In the genomic region with DNA sequence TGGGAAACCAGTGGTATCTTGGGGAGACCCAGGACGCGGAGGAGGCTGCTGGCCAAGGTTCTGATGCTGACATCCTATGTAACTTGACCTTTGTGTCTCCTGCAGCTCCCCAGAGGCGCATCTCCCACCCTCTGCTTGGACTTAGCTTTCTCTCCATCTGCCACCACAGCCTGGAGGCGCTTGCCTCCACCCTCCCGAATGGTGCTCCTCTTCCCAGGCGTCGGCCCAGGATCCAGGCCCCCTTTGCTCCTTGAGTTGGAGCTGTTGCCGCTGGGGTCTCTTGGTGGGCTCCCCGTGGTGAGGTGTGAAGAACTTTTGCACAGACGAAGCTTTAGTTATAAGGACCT, we compare ENCODE assay signal across 8 mouse cellular contexts. TPM values are rescaled to one million over a fixed set of nuclear protein-coding genes. Genes with fewer than 3 reads are reported as not detected.
DNase-seq lines count a peak whose midpoint lies in the region; ATAC-seq and TF ChIP-seq lines count a peak whose summit lies in the region.

No protein-coding gene starts in this region.

- no peak for TF ChIP-seq CTCF in heart, adult 2 months (IDR thresholded peaks at IDR 0.05)
- no peak for TF ChIP-seq CTCF in CH12.LX (conservative IDR thresholded peaks at IDR 0.05 in 1 of 2, IDR thresholded peaks at IDR 0.05 in 1 of 2; ENCODE audit: low read depth in 2 of 2, low read length in 2 of 2)

- TF ChIP-seq POLR2A in heart, adult 2 months (IDR thresholded peaks at IDR 0.05; ENCODE audit: insufficient read depth, low read depth, low read length) = no peak
- TF ChIP-seq POLR2A in CH12.LX (IDR thresholded peaks at IDR 0.05; ENCODE audit: low read depth, low read length) = no peak

- peak overlapping the region; percentile 75 for H3K9ac ChIP-seq in heart, adult 2 months (ENCODE audit: low read depth, low read length)
- peak overlapping the region; percentile 96 for H3K9ac ChIP-seq in CH12.LX (ENCODE audit: insufficient read depth, low read depth)
- H3K9ac ChIP-seq in liver, embryonic 13.5 days = peak overlapping the region; percentile 91

- H3K4me3 ChIP-seq in heart, adult 2 months = peak overlapping the region; percentile 75
- peak overlapping the region; percentile 84 to 100 (median 95) for H3K4me3 ChIP-seq in CH12.LX (replicated peaks in 1 of 3; ENCODE audit: low read depth in 2 of 3, low read length in 2 of 3, poor library complexity in 1 of 3)
- peak overlapping the region; percentile 93 for H3K4me3 ChIP-seq in liver, embryonic 13.5 days (replicated peaks)

- intact Hi-C loops in heart, adult 2 months (cut with DNase I) = no loop called here

- in situ Hi-C loops in CH12.LX (cut with MboI; ENCODE audit: low pct_ligation_motif_present, low pct_unique_long_range_greater_than_20kb, low sequenced_read_pairs) = loop anchor here (25.0 kb wide), 1 partner anchor 819 kb away; a partner anchor contains a TSS

- WGBS in heart, adult 2 months = 12% methylated on average over 10 of the region's 10 CpGs
- 11% methylated on average over 10 of the region's 10 CpGs for WGBS in liver, embryonic 13.5 days (ENCODE audit: insufficient replicate concordance)

- peaks cover 4% of the 10 kb centered on the region for H3K9me3 ChIP-seq in CH12.LX (replicated peaks; ENCODE audit: low read length)
- H3K9me3 ChIP-seq in liver, embryonic 13.5 days (replicated peaks) = no peaks in the 10 kb centered on the region

- dilution Hi-C loops in CH12.LX (cut with MboI; ENCODE audit: extremely low pct_ligation_motif_present, extremely low pct_unique_long_range_greater_than_20kb, low sequenced_read_pairs) = no loop called here

- no peaks in the 10 kb centered on the region for H3K27me3 ChIP-seq in heart, adult 2 months (ENCODE audit: control insufficient read depth, insufficient read depth, low read length)
- no peaks in the 10 kb centered on the region for H3K27me3 ChIP-seq in CH12.LX (replicated peaks)
- no peaks in the 10 kb centered on the region for H3K27me3 ChIP-seq in liver, embryonic 13.5 days

- peak overlapping the region; percentile 93 for H3K27ac ChIP-seq in heart, adult 2 months
- peak overlapping the region; percentile 55; the same call in 1 of the 2 replicates for H3K27ac ChIP-seq in CH12.LX (ENCODE audit: insufficient read depth, low read depth)
- H3K27ac ChIP-seq in liver, embryonic 13.5 days = peak overlapping the region; percentile 94

- no peak for TF ChIP-seq RAD21 in CH12.LX (IDR thresholded peaks at IDR 0.05; ENCODE audit: low read depth, low read length)

- peak overlapping the region; percentile 85 for H3K4me2 ChIP-seq in CH12.LX (ENCODE audit: insufficient read depth, low read depth, poor library complexity, severe bottlenecking)
- peak overlapping the region; percentile 98 for H3K4me2 ChIP-seq in liver, embryonic 13.5 days

- peak; percentile 13 for ATAC-seq in erythroid progenitor cell, adult 5-6 weeks (replicated peaks; ENCODE audit: low FRiP score, poor library complexity, severe bottlenecking)
- peak; percentile 5; the same call in 1 of the 2 replicates for ATAC-seq in liver, embryonic 13.5 days (ENCODE audit: low read depth)
- no peak for ATAC-seq in monocyte, adult 5-6 weeks (replicated peaks; ENCODE audit: insufficient number of reproducible peaks, low FRiP score, low TSS enrichment, poor library complexity, severe bottlenecking)

- H3K36me3 ChIP-seq in heart, adult 2 months (ENCODE audit: control insufficient read depth, insufficient read depth, low read length) = peaks cover 8% of the 10 kb centered on the region; the same call in 1 of the 2 replicates
- H3K36me3 ChIP-seq in CH12.LX (replicated peaks in 1 of 2; ENCODE audit: control insufficient read depth in 1 of 2, insufficient read depth in 1 of 2, low read length in 1 of 2) = peaks cover 34 to 61% of the 10 kb centered on the region in 2 experiments
- H3K36me3 ChIP-seq in liver, embryonic 13.5 days = peaks cover 52% of the 10 kb centered on the region

- H3K79me2 ChIP-seq in heart, adult 2 months (replicated peaks; ENCODE audit: control insufficient read depth, insufficient read depth, low read length) = peaks cover 3% of the 10 kb centered on the region; the same call in 1 of the 2 replicates
- peaks cover 55% of the 10 kb centered on the region for H3K79me2 ChIP-seq in CH12.LX (replicated peaks; ENCODE audit: control insufficient read depth, extremely low read depth, insufficient read depth, poor library complexity, severe bottlenecking)

- peaks cover 9% of the 10 kb centered on the region for H3K4me1 ChIP-seq in heart, adult 2 months (ENCODE audit: control insufficient read depth, insufficient read depth, low read length)
- H3K4me1 ChIP-seq in CH12.LX (ENCODE audit: control insufficient read depth in 1 of 2, insufficient read depth in 2 of 2) = peaks cover 14 to 43% of the 10 kb centered on the region in 2 experiments
- H3K4me1 ChIP-seq in liver, embryonic 13.5 days (replicated peaks) = peaks cover 67% of the 10 kb centered on the region

- TF ChIP-seq EP300 in heart, adult 2 months (IDR thresholded peaks at IDR 0.05; ENCODE audit: insufficient read depth, low read depth, low read length) = no peak
- TF ChIP-seq EP300 in CH12.LX (IDR thresholded peaks at IDR 0.05; ENCODE audit: low read length) = no peak

- no peak for DNase-seq in heart, adult 2 months
- DNase-seq in heart, postnatal 4 days = no peak
- DNase-seq in CH12.LX (ENCODE audit: extremely low read depth) = no peak
- DNase-seq in liver, embryonic 13.5 days = no peak
- no peak for DNase-seq in adrenal gland, adult 2 months
- DNase-seq in spleen, adult 18-20 months = no peak

RNA-seq across cellular contexts. Expression of a gene that starts 0.6 kb away (rescaled TPM):
- 10 to 100 TPM; 28.4 to 33.9 TPM for total RNA-seq in heart, adult 2 months (2021)
- 22.8 and 30.4 TPM in 2 replicates for polyA plus RNA-seq in heart, adult 2 months (2012; rRNA removed)
- 10 to 100 TPM; 38.5 to 51.5 TPM for total RNA-seq in heart, postnatal 4 days (2021)
- 26.1 and 27.7 TPM in 2 replicates for total RNA-seq in CH12.LX (2012; rRNA removed)
- total RNA-seq in CH12.LX (2014; rRNA removed) = 18.1 and 18.6 TPM in 2 replicates
- 22.2 and 22.8 TPM in 2 replicates for polyA plus RNA-seq in CH12.LX (2012; ENCODE audit: insufficient read length, low read depth)
- total RNA-seq in erythroid progenitor cell, adult 5-6 weeks (2015; ENCODE audit: low replicate concordance) = 10.5 and 13.3 TPM in 2 replicates
- 19.8 and 118 TPM in 2 replicates for total RNA-seq in erythroid progenitor cell, adult 5-6 weeks (2017; ENCODE audit: low replicate concordance)
- 17.9 and 19.7 TPM in 2 replicates for polyA plus RNA-seq in liver, embryonic 13.5 days (2015; fragmentation: Nextera tagmentation; extraction: Ambion mirVana)
- total RNA-seq in adrenal gland, adult 2 months (2021) = 10 to 100 TPM; 24.3 to 54.5 TPM
- polyA plus RNA-seq in adrenal gland, adult 2 months (2012; rRNA removed) = 49.6 and 49.7 TPM in 2 replicates
- 21.3 to 28.1 TPM (median 21.4 TPM) in 3 replicates for total RNA-seq in monocyte, adult 5-6 weeks (2017)

RNA-seq across cellular contexts. Expression of a gene that starts 1.0 kb away (rescaled TPM):
- total RNA-seq in heart, adult 2 months (2021) = 10 to 100 TPM; 41.9 to 48.7 TPM
- polyA plus RNA-seq in heart, adult 2 months (2012; rRNA removed) = 33.8 and 38.4 TPM in 2 replicates
- 10 to 100 TPM; 37.5 to 44.2 TPM for total RNA-seq in heart, postnatal 4 days (2021)
- total RNA-seq in CH12.LX (2012; rRNA removed) = 34.9 and 43.7 TPM in 2 replicates
- total RNA-seq in CH12.LX (2014; rRNA removed) = 38.8 and 40.5 TPM in 2 replicates
- polyA plus RNA-seq in CH12.LX (2012; ENCODE audit: insufficient read length, low read depth) = 27.4 and 31.2 TPM in 2 replicates
- 75.3 and 80.5 TPM in 2 replicates for total RNA-seq in erythroid progenitor cell, adult 5-6 weeks (2015; ENCODE audit: low replicate concordance)
- 27.6 and 39.9 TPM in 2 replicates for total RNA-seq in erythroid progenitor cell, adult 5-6 weeks (2017; ENCODE audit: low replicate concordance)
- 40.5 and 47.7 TPM in 2 replicates for polyA plus RNA-seq in liver, embryonic 13.5 days (2015; fragmentation: Nextera tagmentation; extraction: Ambion mirVana)
- 10 to 100 TPM; 43.6 to 51.2 TPM for total RNA-seq in adrenal gland, adult 2 months (2021)
- 59.3 and 59.9 TPM in 2 replicates for polyA plus RNA-seq in adrenal gland, adult 2 months (2012; rRNA removed)
- total RNA-seq in monocyte, adult 5-6 weeks (2017) = 33.9 to 39.8 TPM (median 36.0 TPM) in 3 replicates

RNA-seq across cellular contexts. Expression of a gene that starts 24.3 kb away (rescaled TPM):
- total RNA-seq in heart, adult 2 months (2021) = 1 to 10 TPM; 3.1 to 4.4 TPM
- 9.8 and 11.3 TPM in 2 replicates for polyA plus RNA-seq in heart, adult 2 months (2012; rRNA removed)
- 1 to 10 TPM; 4.2 to 6.6 TPM for total RNA-seq in heart, postnatal 4 days (2021)
- 14.7 and 18.7 TPM in 2 replicates for total RNA-seq in CH12.LX (2012; rRNA removed)
- 13.1 and 14.2 TPM in 2 replicates for total RNA-seq in CH12.LX (2014; rRNA removed)
- polyA plus RNA-seq in CH12.LX (2012; ENCODE audit: insufficient read length, low read depth) = 17.6 and 17.7 TPM in 2 replicates
- 4.6 and 17.7 TPM in 2 replicates for total RNA-seq in erythroid progenitor cell, adult 5-6 weeks (2015; ENCODE audit: low replicate concordance)
- 17.1 and 19.1 TPM in 2 replicates for total RNA-seq in erythroid progenitor cell, adult 5-6 weeks (2017; ENCODE audit: low replicate concordance)
- polyA plus RNA-seq in liver, embryonic 13.5 days (2015; fragmentation: Nextera tagmentation; extraction: Ambion mirVana) = 12.2 and 12.6 TPM in 2 replicates
- 10 to 100 TPM; 10.5 to 11.7 TPM for total RNA-seq in adrenal gland, adult 2 months (2021)
- 23.3 and 25.7 TPM in 2 replicates for polyA plus RNA-seq in adrenal gland, adult 2 months (2012; rRNA removed)
- total RNA-seq in monocyte, adult 5-6 weeks (2017) = 8.4 to 17.0 TPM (median 9.2 TPM) in 3 replicates

RNA-seq across cellular contexts. Expression of a gene that starts 47.7 kb away (rescaled TPM):
- total RNA-seq in heart, adult 2 months (2021) = not detected
- 0.56 and 0.62 TPM in 2 replicates for polyA plus RNA-seq in heart, adult 2 months (2012; rRNA removed)
- not detected for total RNA-seq in heart, postnatal 4 days (2021)
- total RNA-seq in CH12.LX (2012; rRNA removed) = not detected in 2 replicates
- not detected in 2 replicates for total RNA-seq in CH12.LX (2014; rRNA removed)
- polyA plus RNA-seq in CH12.LX (2012; ENCODE audit: insufficient read length, low read depth) = not detected in 2 replicates
- total RNA-seq in erythroid progenitor cell, adult 5-6 weeks (2015; ENCODE audit: low replicate concordance) = not detected in 2 replicates
- not detected in 2 replicates for total RNA-seq in erythroid progenitor cell, adult 5-6 weeks (2017; ENCODE audit: low replicate concordance)
- 0.39 TPM in 1 of 2 replicates, not detected in the other for polyA plus RNA-seq in liver, embryonic 13.5 days (2015; fragmentation: Nextera tagmentation; extraction: Ambion mirVana)
- not detected for total RNA-seq in adrenal gland, adult 2 months (2021)
- polyA plus RNA-seq in adrenal gland, adult 2 months (2012; rRNA removed) = 0.16 and 0.73 TPM in 2 replicates
- not detected in 3 replicates for total RNA-seq in monocyte, adult 5-6 weeks (2017)

RNA-seq across cellular contexts. Expression of a gene that starts 56.5 kb away (rescaled TPM):
- total RNA-seq in heart, adult 2 months (2021) = not detected
- polyA plus RNA-seq in heart, adult 2 months (2012; rRNA removed) = not detected in 2 replicates
- total RNA-seq in heart, postnatal 4 days (2021) = not detected
- total RNA-seq in CH12.LX (2012; rRNA removed) (not detected in 2 replicates), CH12.LX (2014; rRNA removed) (not detected in 2 replicates)
- polyA plus RNA-seq in CH12.LX (2012; ENCODE audit: insufficient read length, low read depth) = not detected in 2 replicates
- total RNA-seq in erythroid progenitor cell, adult 5-6 weeks (2015; ENCODE audit: low replicate concordance) = 4.3 and 10.9 TPM in 2 replicates
- total RNA-seq in erythroid progenitor cell, adult 5-6 weeks (2017; ENCODE audit: low replicate concordance) = 2.7 and 9.5 TPM in 2 replicates
- polyA plus RNA-seq in liver, embryonic 13.5 days (2015; fragmentation: Nextera tagmentation; extraction: Ambion mirVana) = 0.21 and 0.36 TPM in 2 replicates
- total RNA-seq in adrenal gland, adult 2 months (2021) = not detected
- 0.06 TPM in 1 of 2 replicates, not detected in the other for polyA plus RNA-seq in adrenal gland, adult 2 months (2012; rRNA removed)
- total RNA-seq in monocyte, adult 5-6 weeks (2017) = not detected in 3 replicates
